Mouse (Mus musculus): ENCODE results near the gene Echdc2.
"Not testable (repeated sequence)": the region's sequence is repeated elsewhere in the genome, so short reads cannot be mapped to it uniquely, and the experiment has no call there.

Gene Echdc2

DNA sequence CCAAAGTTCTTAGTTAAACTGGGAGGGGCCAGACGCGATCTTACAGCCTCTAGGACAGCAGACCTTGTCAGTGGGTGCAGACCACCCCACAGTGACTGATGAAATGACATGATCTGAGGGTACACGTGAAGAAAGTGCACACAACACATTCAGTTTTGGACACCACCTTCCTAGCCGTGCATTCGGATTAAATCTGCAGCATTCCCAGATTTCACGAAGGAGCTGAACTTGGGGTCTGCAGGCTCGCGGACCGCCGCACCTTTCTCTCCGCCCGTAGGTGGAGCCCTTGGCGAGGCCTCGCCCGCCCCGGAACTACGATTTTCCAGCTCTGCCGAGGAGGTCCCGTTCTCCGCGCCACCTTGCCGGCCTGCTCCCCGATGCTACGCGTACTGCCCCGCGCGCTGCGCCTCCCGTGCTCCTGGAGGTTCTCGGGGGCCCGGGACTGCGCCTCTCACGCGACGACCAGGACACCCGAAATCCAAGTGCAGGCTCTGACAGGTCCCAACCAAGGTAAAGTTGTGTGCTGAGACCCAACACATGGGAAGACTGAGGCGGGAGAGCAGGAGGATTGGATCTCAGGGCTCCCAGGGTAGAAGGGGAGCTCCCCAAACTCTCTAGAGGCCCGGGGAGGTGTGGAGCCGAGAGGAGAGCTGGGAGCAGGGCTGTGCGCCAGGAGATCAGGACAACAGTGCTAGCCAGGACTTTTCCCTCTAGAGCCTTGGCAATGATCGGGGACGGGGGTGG is at the start of gene Echdc2:
TSS of gene Echdc2 (plus strand) at position 286 of the 744 bp plus-strand sequence.
- DNase-seq (ENCODE audit: low spot score in 2 of 2) = peak in 1 of 2 experiments; percentile 16

GRCm38 (mm10) chr4:108116466-108116865 is 48.8 kb upstream of the Echdc2 start:
- DNase-seq (ENCODE audit: low spot score in 2 of 2) = no peak

DNA sequence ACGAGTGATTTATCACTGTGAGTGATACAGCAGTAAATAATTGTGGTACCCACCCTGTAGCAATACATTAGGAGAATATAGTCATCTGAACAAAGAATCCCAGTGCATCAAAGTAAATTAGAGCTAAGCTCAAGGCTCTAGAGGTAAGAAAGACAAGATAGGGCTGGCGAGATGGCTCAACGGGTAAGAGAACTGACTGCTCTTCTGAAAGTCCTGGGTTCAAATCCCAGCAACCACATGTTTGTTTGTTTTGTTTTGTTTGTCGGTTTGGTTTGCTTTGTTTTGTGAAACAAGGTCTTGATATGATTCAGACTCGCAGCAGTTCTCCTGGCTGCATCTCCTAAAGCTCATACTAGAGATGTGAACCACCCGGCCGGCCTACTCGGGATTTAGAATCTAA is 47.7 kb upstream of the Echdc2 start:
- DNase-seq (ENCODE audit: low spot score in 2 of 2) = no peak

- peak; percentile 82 to 92 for DNase-seq (ENCODE audit: low spot score in 2 of 2)
Observed at GRCm38 (mm10) chr4:108117924-108118876, 47.0 kb upstream of the Echdc2 start.

DNA sequence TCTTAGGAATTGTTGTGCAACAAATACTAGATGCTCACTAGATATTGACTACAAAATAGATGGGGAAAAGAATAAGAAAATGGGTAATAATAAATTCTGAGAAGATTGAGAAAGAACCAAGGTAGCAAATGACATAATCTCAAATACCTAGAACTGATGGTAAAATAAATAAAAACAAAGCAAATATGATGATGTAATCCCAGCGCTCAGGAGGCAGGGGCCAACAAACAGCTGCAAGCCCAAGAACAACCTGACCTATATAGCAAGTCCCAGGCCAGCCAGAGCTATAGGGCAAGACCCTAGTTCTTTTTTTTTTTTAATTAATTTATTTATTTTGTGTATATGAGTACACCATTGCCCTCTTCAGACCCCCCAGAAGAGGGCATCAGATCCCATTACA is 41.1 kb upstream of the Echdc2 start:
- DNase-seq (ENCODE audit: low spot score in 2 of 2) = no peak

DNA sequence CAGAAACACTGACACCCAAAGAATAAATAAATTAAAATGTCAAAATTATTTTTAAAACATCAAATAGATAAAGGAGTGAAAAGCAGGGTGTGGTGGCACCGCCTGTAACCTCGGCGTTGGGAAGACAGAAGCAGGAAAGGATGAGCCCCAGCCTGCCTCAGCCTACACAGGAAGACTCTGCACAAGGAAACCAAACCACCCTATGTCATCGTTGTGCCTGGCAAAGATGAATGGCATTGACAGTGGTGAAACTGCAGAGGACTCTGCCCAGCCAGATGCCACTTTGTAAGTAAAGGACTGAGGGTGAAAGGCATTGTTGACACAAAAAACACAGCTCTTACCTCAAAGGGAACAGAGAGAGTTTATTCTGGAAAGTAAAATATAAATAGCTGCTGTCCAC is 39.0 kb upstream of the Echdc2 start:
- DNase-seq (ENCODE audit: low spot score in 2 of 2) = no peak

DNA sequence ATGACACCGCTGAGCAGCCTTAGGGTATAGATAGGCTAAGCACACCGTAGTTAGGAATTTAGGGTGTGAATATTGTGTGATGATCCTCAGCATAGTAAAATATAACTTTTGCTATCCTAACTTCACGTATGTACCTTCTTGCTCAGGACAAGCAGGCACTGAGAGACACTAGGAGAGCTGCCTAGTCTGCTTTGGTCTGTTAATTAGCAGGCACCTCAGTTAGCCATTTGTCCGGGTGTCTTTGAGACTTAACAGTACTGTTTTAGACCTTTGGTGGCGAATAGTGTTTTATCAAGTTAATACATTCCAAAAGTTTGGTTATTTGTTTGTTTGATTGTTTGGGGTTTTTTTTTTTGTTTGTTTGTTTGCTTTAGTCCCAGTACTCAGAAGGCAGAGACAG is 37.7 kb upstream of the Echdc2 start:
- DNase-seq (ENCODE audit: low spot score in 2 of 2) = no peak

- no peak for DNase-seq (ENCODE audit: low spot score in 2 of 2)
Observed at GRCm38 (mm10) chr4:108128339-108128738, 36.9 kb upstream of the Echdc2 start.

DNA sequence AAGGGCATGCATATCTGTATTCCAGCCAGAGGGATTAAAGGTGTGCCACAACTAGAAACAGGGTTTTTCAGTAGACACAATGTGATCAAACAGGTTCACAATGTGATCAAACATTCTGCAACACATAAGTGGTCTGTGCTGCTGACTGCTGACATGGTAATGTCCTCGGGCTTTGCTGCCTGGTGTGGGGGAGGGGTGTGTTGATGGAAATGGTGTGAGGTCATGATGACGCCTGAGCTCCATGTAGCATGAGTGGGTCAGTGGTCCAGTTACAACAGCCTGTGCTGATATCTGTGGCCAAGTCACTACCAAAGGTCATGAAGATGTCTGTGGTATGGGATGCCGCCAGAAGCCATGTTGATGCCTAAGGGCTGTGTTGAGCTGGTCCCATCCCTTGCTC is 34.8 kb upstream of the Echdc2 start:
- DNase-seq (ENCODE audit: low spot score in 2 of 2) = no peak

GRCm38 (mm10) chr4:108136938-108137337 is 28.3 kb upstream of the Echdc2 start:
- DNase-seq (ENCODE audit: low spot score in 2 of 2) = no peak

DNA sequence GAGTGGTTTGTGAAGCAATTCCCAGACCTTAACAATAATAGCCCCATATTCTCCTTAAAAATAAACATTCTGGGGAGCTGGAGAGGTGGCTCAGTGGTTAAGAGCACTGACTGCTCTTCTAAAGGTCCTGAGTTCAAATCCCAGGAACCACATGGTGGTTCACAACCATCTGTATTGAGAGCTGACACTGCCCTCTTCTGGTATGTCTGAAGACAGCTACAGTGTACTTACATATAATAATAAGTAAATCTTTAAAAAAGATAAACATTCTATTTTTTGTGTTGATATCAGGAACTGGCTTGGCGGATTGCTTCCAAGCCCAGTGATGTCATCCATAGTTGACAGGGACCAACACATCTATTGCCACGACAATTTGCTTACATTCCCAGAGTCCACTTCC is 22.1 kb upstream of the Echdc2 start:
- DNase-seq (ENCODE audit: low spot score in 2 of 2) = not testable (repeated sequence)

DNA sequence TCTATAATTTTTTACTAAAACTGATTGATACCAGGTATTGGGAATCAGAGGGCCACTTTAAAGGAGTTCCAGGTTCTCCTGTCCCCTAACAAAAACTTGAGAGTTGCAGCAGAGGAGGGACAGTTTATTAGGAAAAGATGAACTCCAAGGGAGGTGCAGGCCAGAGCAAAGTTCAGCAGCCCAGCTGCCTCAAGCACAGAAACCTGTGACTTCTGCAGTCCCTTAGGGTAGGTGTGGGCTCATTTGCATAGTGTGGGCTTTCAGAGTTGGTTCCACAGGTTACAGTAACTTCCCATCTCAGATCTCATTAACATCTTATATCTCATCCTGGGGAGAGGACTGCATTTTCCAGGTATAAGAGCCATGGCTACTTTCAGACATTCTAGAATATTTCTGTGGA is 21.5 kb upstream of the Echdc2 start:
- DNase-seq (ENCODE audit: low spot score in 2 of 2) = no peak

- DNase-seq (ENCODE audit: low spot score in 2 of 2) = no peak
Observed at GRCm38 (mm10) chr4:108144880-108145279, 20.4 kb upstream of the Echdc2 start, which contains the start of gene Scp2. Scp2 (minus strand) TSS chr4:108144998.

DNA sequence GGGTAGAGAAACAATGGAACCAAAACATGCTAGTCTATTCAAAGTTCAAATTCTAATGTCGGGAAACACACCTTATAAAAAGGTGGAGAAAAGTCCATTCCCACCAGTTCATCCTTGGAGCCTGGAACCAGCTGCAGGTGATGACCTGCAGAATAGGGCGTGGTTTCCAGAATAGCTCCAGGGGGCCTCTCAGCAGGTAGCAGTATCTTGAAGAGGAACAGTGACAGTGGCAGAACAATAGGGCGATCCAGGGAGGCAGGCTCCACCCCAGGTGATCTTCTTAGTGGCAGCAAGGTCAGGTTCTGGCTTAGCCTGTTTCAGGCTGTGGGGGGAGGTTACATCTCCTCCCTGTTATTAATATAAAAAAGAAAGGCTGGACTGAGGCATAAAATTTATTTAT is 19.7 kb upstream of the Echdc2 start:
- not testable (repeated sequence) for DNase-seq (ENCODE audit: low spot score in 2 of 2)

- DNase-seq (ENCODE audit: low spot score in 2 of 2) = not testable (repeated sequence)
Observed at GRCm38 (mm10) chr4:108155141-108155540, 10.1 kb upstream of the Echdc2 start.

DNA sequence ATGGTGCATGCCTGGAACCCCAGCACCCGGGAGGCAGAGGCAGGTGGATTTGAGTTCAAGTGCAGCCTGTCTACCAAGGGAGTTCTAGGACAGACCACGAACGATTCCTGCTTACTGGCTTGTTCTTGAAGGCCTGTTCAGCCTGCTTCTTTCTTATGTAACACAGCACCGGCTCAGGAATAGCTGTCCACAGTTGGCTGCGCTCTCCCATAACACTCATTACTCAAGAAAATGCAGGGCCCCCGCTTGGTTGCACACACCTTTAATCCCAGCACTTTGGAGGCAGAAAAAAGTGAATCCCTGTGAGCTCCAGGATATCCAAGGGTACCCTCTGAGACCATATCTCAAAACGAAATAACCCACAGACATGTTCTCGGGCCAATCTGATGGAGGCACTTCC is 3.3 kb upstream of the Echdc2 start:
- no peak for DNase-seq (ENCODE audit: low spot score in 2 of 2)

DNA sequence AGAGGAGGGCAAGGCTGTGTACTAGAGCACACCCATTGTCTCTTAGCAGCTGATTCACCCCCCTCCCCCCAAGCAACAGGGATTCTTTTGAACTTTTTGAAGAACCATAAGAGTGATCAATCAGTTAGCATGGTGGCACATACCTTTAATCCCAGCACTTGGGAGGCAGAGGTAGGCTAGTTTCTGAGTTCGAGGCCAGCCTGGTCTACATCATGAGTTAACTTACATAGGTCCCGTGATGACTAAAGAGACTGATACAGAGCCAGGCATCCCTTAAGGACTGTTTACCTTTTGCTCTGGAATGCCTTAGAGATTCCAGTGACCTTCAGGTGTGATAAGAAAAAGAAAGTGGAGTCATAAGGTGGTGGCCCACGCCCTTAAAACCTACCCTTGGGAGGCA is 1.9 kb upstream of the Echdc2 start:
- DNase-seq (ENCODE audit: low spot score in 2 of 2) = no peak

DNA sequence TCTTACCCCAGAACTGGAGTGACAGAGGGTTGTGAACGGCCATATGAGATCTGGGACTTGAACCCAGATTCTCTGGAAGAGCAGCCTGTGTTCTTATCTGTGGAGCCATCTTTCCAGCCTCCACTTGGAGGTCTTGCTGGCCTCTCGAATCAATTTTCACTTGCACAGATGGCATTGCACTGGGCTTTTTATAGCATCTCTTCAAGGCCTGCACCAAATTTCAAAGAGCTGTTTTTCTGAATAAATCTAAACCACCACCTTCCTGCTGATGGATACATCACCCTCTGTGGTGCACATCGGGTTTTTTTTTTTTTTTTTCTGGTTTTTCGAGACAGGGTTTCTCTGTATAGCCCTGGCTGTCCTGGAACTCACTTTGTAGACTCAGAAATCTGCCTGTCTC is 1.6 kb downstream of the Echdc2 start:
- no peak for DNase-seq (ENCODE audit: low spot score in 2 of 2)

DNA sequence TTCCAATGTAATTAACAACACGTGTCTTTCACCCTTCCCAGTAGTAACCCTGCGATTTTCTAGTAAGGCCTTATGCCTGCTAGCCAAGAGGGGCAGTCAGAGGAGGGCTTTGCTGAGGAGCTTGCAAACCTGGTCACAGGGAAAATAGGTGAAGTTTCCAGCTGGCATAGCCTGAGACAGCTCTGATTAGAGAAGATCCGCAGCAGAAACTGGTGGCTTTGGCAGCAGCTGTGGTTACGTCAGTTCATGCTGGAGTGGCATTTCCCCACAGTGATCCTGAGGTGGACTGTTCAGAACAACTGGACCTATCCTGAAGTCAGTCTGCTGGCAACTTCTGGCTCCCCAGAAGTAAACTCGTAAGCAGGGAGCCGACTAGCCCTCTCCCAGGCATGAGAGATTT is 2.8 kb downstream of the Echdc2 start:
- DNase-seq (ENCODE audit: low spot score in 2 of 2) = no peak

DNA sequence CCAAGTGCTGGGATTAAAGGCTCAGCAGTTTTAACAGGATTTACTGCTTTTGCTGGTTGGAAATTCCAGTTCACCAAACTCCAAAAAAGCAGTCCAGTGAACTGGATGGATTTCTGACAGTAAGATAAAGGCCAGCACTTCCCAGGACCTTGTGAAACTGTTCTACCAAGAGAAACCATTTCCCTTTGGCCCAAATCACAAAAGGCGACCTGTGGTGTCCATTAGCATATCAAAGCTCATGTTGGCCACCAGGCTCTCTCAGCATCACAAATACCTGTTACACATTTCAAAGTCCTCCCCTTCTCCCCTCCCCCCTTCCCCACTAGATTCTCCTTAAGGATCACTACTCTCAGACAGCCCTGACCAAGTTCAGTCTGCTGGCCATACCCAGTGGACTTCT is 17.0 kb downstream of the Echdc2 start:
- DNase-seq (ENCODE audit: low spot score in 2 of 2) = no peak

- no peak for DNase-seq (ENCODE audit: low spot score in 2 of 2)
Observed at GRCm38 (mm10) chr4:108192821-108193323, 27.6 kb downstream of the Echdc2 start.

DNA sequence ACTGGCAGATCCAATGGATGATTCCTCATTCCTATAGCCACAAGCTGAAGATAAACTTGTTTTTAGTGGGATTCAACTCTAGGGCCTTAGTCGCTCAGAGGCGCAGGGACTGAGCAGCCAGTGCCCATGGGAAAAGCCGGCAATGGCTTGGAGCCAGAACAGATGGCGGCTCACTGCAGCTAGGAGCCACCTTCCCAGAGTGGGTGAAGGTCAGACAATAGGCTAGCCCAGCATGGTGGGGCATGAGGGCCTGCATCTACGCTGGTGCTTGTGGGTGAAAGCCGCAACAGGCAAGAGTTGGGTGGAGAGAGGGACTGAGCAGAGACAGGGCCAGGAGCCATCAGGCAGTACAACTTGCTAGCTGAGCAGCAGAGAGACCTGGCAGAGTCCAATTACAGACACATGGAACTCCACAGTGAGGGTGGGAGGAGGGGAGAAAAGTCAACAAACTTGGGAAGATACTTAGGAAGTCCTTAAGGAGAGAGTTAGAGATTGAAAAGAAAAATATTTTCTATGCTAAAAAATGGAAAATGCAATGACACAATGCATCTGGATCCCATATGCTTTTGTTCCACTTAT is 31.1 kb downstream of the Echdc2 start:
- no peak for DNase-seq (ENCODE audit: low spot score in 2 of 2)

Data from spleen, postnatal 10 days (tissue).